Mouse (Mus musculus) thymus, postnatal 14 days (tissue): ENCODE measurements around the gene Nkg7.
A peak's percentile ranks its signal among the peaks of the same experiment; 100 is the strongest.
"Not testable (repeated sequence)": the region's sequence is repeated elsewhere in the genome, so short reads cannot be mapped to it uniquely, and the experiment has no call there.

Experiments used
- DNase-seq: peaks from one replicate; pipeline ENCODE4 v3.0.0; 2021

Nkg7 gene

DNA sequence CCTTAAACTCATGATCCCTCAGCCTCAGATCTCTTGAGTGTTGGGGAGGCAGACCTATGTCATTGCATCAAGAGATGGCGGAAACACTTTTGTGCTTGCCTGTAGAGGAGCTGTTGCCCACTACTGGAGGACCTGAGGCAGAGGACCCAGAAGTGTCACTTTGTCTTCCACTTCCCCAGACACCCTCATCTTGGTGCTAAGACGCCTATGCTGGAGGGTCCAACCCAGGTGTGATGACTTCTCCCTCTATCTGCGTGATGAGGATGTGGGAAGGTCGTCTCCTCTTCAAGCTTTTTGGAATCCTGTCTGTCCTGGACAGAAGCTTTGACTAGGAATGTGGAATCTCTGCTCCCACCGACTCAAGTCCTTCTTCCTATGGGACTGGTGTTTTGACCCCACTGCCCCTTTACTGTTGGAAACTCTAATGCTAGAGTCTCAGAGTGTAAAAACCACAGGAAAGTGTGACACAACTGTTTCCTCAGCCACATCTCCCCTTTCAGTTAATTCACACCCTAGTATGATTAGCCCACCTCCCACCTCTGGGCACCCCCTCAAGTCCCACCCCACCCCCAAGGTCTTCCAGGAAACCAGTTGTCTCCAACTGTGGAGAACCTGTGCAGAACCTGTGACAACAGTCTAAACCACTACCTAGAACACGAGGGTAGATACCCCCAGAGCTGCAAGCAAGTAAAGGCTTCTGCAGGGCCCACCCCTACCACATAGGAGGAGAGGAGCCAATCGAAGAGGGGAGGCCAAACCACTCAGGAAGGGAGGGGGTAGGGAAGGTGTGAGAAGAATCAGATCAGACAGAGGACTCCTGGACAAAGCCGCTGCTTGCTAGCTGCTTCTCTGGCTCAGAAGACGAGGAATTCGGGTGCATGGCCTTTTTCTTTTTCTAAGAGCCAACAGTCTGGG is at the start of gene Nkg7:
Nkg7 (plus strand) TSS at position 733 of the 915 bp plus-strand sequence.
- no peak for DNase-seq

DNA sequence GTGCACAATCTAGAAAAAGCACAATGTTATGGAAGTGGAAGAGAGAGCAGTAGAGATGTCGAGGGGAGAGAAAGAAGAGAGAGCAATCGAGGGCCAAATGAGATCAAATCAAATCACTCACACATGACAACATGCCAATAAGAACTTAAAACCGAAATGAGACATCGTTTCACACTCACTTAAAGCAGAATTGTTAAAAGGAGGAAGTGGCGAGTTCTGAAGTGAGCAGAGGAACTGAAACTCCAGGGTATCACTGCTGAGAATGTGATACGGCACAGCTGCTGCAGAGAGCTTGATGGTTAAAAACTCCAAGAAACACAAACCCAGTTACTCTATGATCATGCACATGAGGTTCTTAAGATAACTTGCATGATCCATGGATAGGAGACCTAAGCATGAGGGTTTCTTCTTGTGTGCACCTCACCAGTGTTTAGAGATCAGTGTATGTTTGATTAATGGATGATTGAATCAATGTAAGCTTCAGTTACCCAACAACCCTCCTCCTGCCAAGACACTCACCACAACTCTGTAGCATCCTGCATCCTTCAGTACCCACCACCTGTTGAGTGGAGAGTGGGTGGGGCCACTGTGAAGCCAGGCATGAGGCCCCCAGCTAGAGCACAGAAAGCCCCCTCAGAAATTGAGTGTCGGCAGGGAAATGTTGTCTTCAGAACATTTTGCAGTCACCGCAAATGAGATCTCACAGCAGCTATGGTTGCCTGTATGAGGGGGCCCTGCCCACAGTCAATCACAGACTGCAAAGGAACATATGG is 44.3 kb upstream of the Nkg7 start:
- DNase-seq, result no peak

DNA sequence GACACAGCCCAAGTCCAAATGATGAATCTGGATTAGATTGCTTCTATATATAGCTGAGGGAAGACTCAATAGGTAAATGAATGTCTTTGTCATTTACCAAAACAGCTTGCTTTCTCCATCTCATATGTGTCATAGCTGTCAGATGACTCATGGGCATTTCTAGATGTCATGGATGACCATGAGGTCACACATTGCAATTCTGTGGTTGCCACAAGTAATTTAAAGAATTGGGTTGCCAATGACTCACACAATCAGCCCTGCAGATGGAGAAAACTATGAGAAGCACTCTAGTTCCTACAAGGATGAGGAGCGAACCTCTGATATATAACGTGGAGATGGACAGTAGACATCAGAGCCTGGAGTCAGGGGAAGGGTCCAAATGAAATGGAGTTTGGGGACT is 37.4 kb upstream of the Nkg7 start:
- DNase-seq, result no peak

DNA sequence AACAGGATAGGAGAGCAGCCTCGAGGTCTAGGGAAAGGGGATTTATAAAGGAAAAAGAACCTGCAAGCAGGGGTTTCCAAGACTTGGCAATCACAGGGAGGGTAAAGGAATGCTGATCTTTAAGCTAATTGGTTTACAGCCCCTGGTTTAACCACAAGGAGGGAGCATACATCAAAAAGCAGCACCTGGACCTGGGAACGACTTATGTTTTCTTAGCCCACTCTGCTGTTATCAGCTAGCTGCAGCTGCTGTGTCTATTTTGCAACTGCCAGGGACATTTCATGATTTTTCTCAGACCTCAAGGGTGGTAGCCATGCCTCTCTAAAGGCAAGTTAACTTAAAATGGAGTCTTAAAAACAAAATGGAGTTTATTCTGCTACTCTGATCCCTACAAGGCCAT is 34.2 kb upstream of the Nkg7 start:
- DNase-seq, result no peak

DNA sequence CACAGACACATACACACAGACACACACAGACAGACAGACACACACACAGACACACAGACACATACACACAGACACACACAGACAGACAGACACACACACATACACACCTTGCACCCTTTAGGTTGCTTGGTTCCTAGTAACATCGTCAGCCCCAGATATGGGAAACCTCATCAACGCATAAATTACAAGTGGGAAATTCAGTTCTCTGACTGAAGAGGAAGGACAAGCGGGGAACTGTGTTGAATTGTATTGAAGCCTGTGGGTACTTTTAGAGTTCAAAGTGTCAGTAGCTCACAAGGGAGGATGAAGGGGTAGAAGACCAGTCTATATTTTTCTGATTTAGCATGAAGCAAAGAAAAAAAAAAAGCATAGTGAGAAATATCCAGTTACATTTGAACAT is 29.3 kb upstream of the Nkg7 start:
- DNase-seq, result no peak

DNA sequence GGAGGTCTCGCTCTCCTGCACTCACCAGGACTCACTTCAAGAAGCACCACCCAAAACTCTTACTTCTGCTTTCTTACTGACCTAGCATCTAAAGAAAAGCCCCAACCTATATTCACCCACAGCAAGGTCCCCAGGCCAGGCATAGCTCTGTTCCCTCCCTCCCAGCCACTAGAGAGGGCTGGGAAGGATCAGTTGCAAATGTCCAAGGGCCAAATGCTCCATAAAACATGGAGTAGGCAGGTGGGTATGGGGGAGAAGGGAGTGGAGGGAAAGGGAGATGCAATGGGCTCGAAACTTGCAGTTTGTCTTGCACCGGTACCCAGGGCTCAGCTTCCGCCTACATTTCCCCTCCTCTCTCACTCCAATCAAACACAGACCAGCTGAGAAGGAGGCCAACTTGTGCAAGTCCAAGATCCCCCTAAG is 28.7 kb upstream of the Nkg7 start, which contains the start of gene Siglecg:
Siglecg (plus strand) TSS at position 74 of the 423 bp plus-strand sequence.
- no peak for DNase-seq

DNA sequence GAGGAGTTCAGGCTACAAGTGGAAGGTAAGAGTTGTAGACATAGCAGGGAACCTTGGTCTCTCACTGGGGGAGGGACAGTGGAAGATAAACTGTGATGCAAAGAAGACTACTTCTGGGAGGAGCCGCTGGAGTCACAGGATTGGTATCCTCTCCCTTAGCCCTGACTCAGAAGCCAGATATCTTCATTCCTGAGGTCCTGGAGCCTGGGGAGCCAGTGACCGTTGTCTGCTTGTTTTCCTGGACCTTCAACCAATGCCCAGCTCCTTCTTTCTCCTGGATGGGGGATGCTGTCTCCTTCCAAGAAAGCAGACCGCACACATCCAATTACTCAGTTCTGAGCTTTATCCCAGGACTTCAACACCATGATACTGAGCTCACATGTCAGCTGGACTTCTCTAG is 27.8 kb upstream of the Nkg7 start:
- no peak for DNase-seq

DNA sequence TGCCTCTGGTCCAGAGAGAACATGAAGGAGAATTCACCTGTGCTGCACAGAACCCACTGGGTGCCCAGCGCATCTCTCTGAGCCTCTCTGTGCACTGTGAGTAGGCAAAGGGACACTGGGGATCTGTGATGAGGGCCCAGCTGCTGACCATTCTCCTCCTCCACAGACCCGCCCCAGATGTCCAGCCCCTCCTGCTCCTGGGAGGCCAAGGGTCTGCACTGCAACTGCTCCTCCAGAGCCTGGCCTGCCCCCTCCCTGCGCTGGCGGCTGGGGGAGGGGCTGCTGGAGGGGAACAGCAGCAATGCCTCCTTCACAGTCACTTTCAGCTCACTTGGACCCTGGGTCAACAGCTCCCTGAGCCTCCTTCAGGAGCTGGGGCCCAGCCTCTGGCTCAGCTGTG is 25.1 kb upstream of the Nkg7 start:
- DNase-seq, result not testable (repeated sequence)

DNA sequence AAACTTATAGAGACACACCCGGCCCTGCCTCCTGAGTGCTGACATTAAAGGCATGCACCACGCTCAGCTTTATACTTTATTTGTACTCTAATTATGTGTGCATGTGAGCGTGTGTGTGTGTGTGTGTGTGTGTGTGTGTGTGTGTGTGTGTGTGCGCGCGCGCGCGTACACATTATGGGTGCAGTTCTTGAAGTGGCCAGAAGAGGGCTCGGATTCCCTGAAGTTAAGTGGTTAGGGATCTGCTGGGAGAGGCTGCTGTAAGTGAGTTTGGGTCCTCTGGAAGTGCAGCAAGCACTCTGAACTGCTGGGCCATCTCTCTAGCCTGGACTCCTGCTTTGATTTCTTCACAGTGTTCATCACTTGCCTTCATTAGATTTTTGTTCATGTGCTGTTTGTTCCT is 19.6 kb upstream of the Nkg7 start:
- no peak for DNase-seq

DNA sequence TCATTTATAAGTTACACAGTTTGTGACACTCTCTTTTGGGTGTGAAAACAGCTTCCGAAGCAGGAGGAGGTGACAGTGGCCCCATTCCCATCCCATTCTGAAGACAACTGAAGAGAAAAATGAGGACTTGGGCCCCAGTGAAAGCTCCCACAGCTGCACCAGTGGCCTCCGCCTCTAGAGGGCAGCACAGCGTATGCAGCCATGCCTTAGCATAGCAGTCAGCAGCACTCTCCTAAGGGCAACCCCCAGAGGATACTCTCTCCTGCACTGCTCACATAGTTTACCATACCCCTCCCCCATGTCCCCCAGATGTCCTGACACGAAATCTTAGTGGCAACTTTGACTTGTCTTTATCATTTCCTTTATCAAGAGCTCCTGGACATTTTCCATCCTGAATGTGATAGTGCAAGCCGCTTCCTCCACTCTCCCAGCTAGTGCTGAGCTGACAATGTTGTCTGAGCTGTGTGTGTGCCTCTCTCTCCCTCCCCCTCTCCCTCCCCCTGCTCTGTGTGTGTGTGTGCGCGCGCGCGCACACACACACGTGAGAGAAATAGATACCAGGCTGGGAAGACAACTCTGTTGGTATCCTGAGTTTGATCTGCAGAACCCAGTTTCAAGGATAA is 13.8 kb upstream of the Nkg7 start:
- DNase-seq, result peak; percentile 83

DNA sequence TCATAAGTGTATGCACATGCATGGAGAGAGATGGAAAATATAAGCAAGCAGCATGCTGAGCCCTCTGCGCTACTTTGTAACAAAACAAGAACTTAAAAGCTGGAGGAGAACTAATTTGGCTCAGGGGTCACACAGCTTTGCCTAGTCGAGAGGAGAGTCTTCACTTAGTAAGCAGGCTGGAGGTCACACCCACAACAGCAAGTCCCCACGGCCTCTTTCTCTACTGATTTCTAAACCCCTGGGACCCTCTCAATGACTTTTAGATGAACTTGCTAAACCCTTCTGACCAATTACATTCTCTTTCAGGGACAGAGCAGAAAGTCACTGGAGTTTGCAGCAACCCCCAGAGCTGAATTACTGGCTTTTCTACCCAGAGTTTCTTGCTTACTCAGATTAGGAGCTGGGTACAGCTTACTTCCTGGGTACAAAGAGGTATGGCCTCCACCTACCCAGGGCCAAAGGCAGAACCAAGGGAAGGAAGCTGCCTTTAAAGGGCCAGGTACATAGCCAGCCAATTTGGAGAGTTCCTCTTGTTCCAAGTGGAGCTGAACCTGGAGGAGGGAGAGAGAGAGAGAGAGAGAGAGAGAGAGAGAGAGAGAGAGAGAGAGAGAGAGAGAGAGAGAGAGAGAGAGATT is 12.8 kb upstream of the Nkg7 start:
- DNase-seq, result no peak

DNA sequence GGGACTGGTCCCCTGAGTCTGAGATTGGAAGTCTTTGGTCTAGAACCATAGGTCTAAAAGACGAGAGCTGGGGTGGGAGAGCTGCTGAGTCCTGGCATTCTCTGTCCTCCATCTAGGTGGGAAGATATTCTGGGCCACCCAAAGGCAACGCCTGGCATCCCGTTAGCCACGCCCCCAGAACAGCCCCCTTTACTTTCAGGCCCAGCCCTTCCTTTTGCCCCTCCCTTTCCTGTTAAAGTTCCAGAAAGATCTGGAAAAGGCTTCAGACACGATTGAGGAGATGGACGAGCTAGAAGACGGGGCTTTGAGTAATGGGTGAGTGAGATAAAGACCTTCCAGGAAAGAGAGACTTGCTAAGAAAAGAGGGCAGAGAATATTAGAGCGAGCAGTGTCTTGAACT is 9.5 kb upstream of the Nkg7 start, which contains the start of gene Lim2:
Lim2 (plus strand) TSS at position 265 of the 400 bp plus-strand sequence.
- DNase-seq, result no peak

DNA sequence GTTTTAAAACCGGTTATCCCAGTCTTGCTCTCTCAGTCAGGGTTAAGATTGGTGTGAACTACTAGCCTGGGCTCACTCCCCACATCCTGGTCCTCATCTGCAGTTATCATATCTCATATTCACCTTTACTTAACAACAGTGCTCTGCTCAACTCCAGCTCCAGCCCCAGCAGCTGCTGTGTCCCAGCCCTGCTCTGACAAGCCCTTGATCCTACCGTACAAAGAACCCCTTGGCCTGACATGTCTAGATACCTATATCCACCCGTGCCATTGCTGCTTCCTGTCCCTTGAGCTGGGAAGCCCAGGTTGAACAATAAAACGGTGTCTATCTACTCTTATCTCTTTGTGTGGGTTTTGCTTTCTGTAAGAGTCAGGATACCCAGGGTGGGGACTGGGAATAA is 7.4 kb upstream of the Nkg7 start:
- DNase-seq, result no peak

DNA sequence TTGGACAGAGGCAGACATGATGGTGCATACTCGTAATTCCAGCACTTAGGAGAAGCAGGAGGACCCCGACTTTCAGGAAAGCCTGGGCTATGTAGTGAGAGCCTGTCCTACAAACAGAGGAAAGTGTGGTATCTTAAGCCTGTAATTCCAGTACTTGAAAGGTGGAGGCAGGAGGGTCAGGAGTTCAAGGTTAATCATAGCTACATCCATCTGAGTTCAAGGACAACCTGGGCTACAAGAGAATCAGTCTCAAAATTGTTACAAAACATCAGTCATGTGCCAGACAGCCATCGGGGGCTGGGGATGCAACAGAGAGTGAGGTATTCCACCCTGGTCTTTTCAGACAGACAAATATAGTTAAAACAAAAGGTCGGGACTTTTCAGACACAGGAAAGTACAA is 4.0 kb upstream of the Nkg7 start:
- no peak for DNase-seq

DNA sequence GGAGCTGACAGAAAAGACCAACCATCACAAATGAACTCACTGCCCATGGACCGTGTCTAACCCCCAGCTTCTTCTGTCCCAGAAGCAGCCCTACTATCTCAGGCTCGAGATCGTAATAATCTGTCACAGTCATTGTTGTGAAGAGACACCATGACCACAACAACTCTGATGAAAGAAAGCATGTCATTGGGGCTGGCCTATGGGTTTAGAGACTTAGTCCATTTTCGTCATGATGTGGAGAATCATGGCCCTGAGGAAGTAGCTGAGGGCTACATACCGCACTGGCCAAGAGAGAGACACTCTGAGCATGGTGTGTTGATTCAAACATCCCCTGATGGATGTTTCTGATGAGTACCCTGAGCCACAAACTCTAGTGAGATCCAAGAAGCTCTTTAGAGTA is 2.2 kb upstream of the Nkg7 start:
- no peak for DNase-seq

DNA sequence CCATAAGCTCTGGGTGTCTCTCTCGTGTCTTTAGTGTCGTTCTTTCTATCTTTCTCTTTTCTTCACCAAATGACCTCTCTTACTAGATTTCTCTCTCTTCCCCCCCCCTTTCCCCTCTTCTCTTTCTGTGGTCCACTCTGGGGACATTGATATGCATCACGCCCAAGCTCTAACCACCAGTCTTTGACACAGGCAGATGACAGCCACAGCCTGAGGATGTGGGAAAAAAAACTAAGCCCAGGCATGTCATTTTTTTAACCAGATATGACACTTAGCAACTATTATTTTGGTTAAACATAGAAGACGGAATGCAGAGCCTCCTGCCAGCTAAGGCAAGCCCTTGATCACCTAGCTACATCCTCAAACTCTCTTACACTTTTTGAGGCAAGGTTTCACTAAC is 1.7 kb downstream of the Nkg7 start:
- DNase-seq, result no peak

DNA sequence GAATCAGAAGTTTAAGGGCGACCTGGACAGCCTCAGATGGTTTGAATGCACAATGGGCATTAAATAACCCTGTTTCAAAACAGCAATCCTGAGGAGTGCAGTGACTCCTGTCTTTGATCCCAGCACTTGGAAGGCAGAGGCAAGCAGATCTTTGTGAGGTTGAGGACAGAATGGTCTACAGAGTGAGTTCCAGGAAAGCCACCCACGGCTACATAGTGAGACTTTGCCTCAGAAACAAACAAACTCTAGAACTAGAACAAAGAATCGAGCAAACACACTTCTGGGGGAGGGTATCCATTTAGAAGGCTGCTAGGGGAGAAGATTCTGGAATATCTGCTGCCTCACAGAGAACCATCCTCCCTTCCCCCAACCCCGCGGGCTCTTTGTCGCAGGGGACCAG is 3.6 kb downstream of the Nkg7 start, which contains the start of gene Cldnd2:
Cldnd2 (plus strand) TSS at position 301 of the 400 bp plus-strand sequence.
- no peak for DNase-seq

DNA sequence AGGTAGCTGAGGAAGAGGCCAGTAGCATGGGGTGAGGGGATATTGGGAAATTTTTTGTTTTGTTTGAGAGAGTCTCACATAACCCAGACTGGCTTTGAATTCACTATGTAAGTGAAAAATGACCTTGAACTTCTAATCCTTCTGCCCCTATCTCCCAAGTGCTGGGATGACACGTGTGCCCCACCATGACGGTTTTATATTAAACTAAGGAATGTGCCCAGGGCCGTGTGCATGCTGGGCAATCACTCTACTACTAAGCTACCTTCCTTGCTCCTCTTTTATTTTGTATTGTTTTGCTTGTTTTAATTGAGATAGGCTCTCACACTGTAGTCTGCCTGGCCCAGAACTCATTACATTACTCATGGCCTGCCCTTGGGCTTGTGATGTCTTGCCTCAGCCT is 4.2 kb downstream of the Nkg7 start:
- DNase-seq, result no peak

DNA sequence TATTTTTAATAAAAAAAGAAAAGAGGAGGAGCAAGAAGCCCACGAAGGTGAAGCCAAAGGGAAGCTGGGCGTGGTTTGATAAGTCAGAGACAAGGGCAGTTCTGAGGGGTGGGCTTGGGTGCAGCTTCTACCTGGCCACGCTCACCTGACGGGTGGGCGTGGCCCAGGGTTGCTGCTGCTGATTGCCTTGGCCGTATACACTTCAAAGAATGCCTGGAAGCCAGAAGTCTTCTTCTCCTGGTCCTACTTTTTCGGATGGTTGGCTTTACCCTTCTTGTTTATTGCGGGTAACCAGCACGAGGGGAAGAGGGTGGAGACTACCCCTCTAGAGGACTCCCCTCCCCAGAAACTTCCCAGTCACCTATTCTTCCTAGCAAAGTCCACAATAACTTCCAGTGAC is 5.8 kb downstream of the Nkg7 start:
- DNase-seq, result peak; percentile 19

DNA sequence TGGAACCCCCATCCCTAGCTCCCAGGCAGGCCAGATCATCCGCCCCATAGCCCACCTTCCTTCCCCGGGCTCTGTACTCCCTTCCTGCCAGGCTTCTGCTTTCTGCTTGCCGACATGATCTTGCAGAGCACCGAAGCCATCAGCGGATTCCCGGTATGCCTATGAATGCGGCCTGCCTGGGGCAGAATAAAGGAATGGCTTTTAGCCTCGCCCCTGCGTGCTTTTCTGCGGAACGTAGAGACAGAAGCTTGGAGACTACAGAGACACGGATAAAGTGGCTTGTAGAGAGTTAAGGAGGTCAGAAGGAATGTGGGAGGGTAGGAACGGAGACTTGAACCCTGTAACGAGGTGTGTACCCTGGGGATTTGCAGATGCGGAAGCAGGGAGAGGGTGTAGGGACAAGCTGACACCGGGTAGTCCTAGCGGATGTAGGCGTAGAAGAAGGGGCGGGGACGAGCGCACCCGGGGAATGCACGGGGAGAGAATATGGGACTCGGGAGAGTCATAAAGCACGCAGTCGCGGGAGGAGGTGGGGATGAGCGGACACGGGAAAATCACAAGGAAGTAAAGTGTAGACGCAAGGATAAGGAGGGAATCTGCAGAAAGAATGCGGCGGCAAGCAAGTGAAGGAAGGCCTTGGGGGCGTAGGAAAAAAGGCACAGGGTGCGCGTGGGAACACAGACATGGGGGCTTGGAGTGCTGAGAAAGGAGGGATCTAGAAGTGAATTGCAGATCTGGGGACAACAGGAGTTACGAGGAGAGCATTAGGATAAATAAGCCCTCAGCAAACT is 6.4 kb downstream of the Nkg7 start:
- DNase-seq, result peak; percentile 84

DNA sequence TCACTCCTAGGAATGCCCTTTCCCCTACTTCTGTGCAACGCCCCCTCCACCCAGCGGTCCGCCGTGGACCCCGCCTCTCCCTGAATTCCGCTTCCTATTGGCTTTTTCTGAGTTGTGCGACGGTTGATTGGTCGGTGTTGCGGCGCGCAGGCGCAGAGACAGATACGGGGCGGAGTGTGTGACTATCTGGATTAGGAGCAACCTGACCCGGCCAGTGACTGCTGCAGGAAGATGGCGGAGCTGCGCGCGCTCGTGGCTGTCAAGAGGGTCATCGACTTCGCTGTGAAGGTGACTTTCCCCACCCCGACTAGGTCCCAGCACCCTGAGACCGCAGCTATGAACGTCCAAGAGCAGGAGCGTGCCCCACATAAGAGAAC is 7.0 kb downstream of the Nkg7 start, which contains the start of the genes Etfb and Gm45233:
Etfb (plus strand) TSS at position 167 of the 377 bp plus-strand sequence.
Gm45233 (plus strand) TSS at position 212 of the 377 bp plus-strand sequence.
- DNase-seq, result peak; percentile 90

DNA sequence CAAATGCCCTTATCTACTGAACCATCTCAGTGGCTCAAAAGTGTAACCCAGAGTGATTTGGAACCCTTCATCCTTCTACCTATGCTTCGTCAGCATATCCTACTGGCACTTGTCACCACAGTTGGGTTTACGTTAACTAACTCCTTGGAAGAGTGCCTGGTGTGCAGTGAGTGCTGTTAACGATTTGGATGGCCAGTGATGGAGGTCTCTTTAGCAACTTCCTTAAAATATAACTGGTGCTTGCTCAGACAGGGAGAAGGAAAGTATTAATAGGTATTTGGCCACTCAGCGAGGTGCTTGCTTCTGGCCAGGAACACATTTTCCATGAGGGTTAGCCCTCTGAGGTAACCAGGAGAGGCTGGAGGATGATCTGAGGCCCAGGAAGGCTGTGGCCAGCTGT is 10.9 kb downstream of the Nkg7 start:
- no peak for DNase-seq
